Mouse (Mus musculus) kidney, postnatal 10 days (tissue): ENCODE measurements at regions not wholly inside any gene's neighbourhood (a gene's known extent, or its start where the extent isn't known, plus 50 kb on each side); places are given as distances from the start of the nearest gene placed in this dataset.
A peak's percentile ranks its signal among the peaks of the same experiment; 100 is the strongest.

Source experiments
- DNase-seq: peaks from one replicate; pipeline ENCODE4 v3.0.0; 2021; ENCODE audit warnings: mixed read lengths

DNA sequence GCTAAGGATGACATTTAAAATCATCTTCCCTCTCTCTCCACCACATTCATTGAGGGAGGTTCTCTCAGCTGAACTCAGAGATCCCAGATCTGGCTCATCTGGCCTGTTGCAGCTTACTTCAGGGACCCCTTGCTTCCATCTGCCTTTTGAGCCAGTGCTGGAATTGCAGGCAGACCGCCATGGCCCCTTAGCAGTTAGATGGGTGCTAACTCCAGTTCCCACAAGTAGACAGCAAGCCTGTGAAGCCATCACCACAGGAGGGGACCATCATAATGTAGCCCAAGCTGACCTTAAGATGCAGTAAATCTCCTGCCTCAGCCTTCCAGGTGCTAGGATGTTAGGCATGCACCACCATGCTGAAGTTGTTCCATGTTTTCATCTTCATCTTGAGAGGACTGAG lies 221.7 kb upstream of the Mphosph6 start:
- DNase-seq = no peak

DNA sequence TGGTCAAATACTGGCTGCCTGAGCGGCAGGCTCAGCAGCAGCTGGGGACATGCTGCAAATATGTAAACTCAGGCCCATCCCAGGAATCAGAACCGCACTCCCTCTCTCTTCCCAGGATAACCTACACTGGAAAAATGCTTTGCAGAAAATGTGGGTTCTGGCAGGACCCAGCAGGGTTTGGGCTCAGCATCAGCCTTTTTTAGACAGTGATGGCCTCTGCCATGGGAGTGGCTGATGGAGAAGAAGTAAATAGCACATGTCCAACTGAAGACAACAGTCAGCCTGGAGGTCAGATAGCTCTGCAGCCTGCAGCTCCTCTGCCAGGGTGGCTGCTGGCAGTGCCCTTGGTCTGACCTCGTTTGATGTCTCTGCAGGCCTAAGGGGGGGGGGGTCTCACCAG lies 220.2 kb upstream of the Mphosph6 start:
- no peak for DNase-seq

DNA sequence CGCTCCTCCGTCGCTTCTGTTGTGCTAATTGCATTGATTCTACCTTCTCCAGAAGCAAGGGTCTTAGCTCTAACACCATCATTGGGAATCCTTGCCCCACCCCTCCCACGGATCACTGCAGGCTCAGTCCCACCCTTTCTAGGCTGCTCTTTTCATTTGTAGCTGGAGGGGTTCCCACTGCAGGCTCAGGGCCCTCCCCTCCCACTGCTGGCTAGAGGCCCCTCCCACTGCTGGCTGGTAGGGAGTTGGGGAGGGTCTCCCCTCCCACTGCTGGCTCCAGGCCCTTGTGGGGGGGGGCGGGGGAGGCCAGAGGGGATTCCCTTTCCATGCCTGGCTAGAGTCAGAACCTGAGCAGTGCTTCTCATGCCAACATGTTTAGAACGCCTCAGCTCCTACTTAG lies 215.5 kb upstream of the Mphosph6 start:
- DNase-seq = no peak

DNA sequence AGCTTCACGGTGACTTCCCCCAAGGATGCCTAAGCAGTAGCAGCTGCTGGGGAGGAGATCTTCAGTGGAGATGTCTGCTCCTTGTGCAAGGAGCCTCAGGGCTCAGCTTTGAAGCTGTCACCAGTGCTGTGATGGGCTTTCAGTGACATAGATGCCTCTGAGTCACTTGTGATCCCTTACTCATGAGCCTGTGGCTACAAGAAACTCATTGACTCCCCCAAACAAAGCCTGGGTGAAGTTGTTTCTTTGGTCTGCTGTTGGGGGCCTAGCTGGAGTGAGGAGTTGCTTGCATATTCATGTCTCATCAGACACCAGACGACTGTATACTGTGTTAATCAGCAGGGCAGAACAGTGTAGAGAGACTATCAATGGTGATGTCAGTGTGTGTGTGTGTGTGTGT lies 203.4 kb upstream of the Mphosph6 start:
- DNase-seq = no peak

DNA sequence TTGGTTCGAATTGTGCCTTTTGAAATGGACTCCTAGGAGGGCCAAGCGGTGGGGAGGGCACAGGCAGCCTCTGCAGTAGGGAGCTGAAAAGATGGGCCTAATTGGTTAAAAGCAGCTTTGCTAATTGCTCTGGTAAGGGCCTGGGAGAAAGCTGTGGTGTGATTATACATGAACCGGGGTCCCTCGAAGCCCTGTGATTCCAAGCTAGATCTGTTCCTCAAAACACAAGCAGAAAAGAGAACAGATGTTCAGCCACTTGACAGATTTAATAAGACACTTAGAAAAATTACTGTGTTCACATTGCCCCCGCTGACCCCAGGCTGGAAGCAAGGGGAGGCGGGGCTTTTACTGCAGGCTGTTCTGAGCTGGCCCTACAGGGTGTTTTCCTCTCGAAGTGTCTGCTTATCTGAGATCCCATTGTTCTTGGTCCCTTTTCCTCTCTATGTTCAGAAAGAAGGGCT lies 202.7 kb upstream of the Mphosph6 start:
- DNase-seq = peak; percentile 72

DNA sequence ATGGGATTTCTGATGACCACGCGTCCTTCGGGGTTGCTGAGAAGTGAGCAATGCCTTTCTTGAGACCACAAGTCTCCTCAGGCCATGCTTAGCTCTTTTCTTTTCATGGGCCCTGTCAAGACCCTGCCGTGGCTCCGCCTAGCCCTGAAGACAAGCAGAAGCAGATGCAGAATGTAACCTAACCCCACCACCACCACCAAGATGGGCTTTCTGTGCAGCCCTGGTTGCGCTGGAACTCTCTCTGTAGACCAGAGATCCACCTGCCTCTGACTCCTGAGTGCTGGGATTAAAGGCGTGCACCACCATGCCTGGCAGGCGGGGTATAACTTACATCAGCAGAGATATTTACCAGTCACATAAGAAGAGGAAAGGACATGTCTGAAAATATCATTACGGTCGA lies 199.4 kb upstream of the Mphosph6 start:
- no peak for DNase-seq

DNA sequence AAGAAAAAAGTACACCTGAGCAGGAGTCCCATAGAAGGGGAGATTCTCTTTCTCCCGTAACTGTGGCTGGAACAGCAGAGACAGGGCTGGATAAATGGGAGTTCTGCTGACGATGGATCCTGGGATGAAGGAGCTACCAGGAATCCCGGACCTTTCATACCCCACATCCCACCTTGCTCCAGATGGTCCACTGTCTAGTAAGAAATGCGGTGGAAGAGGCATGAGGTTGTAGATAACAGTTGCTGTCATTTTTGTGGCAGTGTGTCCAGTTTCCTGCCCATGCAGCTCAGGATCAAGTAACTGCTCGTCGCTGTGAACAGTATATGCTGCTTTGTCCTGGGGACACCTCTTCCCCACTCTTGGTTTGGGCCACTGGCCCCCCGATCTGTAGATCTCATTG lies 190.1 kb upstream of the Mphosph6 start:
- no peak for DNase-seq

DNA sequence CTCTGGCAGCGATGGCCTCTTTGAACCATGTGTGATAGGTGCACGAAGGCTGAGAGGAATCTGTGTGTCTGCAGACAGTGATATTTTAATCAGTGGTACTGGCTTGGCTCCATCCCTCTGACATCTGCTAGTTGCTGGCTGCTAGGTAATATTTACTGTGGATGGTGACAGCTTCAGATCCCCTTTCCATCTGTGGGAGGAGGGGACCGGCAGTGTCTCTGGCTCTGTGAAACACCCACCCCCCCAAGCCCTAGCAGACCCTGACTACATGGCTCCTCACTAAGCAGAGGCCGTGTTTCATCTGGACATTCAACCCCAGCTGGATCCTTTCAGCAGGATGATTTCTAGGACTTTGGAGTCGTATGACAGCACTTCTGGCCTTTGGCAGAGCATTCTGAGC lies 187.0 kb upstream of the Mphosph6 start:
- no peak for DNase-seq

DNA sequence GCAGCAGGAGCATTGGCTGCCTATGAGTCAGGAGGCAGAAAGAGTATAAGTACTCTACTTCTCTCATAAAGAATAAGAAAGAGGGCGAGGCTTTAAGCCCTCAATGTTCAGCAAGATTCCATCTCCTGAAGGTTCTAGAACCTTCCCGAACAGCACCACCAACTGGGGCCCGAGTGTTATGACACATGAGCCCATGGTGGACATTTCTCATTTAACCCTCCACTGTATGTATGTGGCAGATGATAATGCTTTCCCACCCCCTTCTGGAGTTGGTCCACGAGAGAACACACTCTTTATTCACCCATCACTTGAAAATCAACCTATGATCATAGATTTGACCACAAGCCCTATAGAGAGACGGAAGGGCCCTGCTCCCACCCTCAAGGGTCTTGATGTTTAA lies 166.6 kb upstream of the Mphosph6 start:
- DNase-seq = no peak

DNA sequence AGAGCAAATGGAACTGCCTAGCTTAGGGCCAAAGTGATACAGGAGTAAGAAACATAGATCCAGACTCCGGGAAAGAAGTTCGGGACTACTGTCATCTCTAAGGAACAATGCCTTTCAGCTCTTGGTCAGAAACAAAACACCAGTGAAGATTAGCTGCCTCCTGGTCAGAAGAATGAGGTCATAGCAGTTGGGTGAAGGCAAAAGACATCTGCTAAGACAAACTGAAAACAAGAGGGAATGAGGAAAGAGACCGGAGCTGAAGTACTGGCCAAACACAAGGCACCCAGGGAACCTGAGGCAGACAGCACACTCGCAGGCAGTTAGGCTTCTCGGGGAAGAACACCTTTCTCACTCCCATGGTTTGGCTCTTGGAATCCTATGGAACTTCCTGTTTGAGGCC lies 164.8 kb upstream of the Mphosph6 start:
- DNase-seq = no peak

DNA sequence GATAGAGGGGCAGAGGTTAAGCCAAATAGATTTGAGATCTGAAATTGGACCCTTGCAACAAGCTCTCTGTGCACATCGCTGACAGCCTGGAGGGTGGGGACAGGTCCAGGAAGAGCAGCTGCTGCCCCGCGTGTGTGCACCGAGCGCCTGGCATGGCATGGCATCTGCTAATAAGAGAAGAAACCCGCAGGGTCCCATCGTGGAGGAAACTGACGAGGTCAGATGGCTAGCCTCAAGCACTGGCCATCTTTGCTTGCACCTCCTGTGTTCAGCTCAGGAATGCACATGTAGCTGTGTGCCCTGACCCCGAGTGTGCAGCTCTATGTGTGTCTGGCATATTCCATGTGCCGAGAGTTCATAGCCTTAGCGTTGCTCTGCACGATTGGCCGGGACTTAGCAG lies 161.7 kb upstream of the Mphosph6 start:
- no peak for DNase-seq

DNA sequence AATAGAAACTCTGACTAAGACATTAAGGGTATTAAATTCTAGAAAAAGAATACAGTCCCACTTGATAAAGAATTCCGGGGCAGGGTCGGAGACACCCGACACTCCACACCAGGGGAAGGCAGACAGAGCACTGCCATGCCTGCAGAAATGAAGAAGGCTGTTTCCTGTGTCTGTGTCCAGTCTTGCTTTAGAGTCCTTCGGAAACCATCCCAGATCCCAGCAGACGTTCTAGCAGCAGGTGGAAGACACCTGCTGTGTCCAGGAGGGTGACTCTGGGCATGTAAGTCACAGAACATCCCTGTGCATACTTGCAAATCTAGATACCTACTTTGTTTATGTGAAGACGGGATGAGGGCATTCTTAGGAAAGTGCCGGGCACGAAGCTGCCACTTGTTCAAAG lies 160.9 kb upstream of the Mphosph6 start:
- no peak for DNase-seq

DNA sequence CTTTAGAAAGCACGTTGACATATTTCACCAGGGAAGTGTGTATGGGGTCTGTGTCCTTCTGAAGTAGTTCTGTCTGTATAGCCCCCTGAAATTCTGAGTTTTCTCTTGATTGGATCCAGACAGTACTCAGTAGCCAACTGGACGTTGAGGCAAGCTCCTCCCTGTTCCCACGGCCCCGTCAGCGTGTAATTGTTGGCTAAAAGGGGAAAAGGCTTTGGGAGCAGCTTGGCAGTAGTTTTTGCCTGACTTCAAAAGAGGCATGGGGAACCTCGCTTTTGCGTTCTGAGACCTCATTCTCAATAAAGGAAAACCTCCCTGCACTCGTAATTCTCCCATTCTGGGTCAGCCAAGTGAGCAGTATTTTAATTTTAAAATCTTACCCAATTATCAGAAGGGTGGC lies 157.8 kb upstream of the Mphosph6 start:
- no peak for DNase-seq

DNA sequence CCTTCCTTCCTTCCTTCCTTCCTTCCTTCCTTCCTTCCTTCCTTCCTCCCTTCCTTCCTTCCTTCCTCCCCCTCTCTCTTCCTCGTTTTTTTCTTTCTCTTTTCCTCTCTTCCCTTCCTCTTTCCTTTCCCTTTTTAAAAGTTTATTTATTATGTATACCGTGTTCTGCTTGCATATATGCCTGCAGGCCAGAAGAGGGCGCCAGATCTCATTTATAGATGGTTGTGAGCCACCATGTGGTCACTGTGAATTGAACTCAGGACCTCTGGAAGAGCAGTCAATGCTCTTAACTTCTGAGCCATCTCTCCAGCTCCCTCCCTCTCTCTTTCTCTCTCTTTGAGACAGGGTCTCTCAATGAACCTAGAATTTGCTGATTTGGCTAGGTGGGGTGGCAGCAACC lies 157.2 kb upstream of the Mphosph6 start:
- no peak for DNase-seq

DNA sequence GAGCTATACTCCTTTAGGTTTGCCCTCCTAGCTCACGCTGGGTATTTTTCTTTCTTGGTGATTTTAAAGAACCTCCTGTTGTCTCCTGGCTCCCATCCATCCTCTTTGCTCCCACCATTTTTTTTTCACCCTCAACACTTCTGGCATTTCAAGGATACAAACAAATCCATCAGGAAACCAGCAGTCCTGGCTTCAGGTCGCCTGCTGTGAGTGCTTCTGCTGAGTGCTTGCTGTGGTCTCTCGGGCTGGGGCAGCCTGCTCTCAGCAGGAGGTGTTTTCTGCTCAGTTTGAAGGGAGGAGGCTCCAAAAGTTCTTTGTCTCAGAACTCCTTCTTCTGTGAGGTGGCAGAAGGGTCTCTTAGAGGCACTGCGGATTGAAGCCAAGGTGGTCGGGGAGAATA lies 149.9 kb upstream of the Mphosph6 start:
- DNase-seq = no peak

DNA sequence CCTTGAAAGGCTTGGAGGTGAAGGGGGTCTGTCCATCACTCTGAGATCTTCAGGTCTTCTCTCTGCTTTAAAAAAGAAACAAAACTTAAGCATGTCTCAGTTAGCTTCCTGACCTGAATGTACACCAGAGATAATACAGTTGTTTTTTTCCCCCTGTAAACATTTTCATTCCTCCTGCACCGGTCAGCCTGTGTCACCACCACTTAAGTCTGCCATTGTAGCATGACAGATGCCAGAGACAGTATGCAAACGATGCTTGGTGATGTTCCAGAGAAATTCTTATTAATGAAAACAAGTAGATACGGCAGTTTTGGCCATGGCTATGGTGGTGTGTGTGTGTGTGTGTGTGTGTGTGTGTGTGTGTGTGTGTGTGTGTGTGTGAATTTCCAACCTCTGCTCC lies 144.8 kb upstream of the Mphosph6 start:
- DNase-seq = no peak

DNA sequence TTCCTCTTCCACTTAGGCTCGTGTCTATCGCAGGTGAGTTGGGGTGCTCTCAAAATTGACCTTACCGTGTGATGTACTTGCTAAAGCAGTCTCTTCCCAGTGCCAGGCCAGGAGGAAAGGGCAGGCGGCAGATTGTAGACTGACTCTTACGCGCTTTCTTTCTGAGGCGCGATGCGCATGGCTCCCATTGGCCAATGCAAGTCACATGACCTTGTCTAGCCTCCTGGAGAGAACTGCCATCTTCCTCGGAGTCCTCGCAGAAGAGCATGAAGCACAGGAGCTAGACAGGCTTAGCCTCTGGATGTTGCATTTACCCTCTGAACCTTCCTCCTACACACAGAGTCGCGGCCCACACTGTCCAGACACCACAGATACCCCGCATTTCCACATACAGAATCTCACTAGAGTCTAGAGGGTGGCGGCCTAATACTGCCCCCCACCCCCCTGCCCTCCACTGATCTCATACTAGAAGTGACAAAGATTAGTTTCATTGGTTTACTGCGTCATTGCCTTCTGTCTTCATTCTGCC lies 132.9 kb upstream of the Mphosph6 start:
- no peak for DNase-seq

DNA sequence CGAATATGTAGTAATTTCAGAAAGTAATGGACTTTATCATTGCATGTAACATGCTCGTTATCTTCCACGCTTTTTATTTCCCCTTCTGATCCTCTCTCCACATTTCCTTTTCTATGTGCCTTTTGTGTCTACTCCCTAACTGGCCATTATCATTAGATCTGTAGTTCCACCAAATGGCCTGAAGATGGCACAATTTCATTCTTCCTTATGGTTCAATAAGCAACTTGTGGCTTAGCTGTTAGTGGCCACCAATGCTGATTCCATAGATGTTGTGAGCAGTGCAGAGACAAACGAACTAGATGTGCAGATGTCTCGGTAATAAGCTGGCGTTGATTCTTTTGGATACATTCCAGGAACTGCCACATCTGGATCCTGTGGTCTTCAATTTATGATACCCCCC lies 128.9 kb upstream of the Mphosph6 start:
- peak; percentile 43 for DNase-seq

DNA sequence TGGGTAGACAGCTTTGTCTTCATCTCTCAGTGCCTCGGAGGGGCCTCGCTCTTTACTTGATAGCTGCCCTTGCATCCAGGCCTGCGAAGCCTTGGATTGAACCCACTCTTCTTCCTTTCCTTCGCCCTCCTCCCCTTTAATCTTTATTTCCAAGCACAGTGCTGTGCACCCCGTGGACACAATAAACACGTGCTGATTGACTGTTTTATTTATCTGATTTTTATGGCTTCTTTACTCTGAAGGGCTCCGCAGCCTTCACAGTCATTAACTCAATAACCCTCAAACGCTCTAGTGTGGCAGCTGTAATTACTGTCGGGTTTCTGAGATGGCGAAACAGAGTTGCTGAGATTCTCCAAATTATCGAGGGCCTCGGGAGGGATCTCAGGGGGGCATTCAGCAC lies 127.9 kb upstream of the Mphosph6 start:
- DNase-seq = no peak

DNA sequence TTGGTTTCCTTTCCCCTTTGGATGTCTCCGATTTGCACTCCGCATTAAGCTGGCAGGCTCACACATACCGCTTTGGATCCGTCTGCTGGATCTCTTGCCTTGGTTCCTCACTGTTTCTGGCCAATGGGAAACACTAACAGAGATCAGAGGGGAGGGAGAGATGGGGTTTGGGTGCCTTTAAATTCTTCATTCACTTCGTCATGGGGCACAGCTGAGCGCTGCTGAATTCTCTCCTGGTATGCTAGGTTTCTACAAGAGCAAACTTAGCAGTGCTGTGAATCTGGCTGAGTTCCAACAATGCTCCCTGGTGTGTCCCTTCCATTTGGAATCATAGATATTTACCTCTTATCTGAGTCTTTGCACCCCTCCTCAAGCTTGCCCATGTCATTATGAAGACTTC lies 121.6 kb upstream of the Mphosph6 start:
- no peak for DNase-seq

DNA sequence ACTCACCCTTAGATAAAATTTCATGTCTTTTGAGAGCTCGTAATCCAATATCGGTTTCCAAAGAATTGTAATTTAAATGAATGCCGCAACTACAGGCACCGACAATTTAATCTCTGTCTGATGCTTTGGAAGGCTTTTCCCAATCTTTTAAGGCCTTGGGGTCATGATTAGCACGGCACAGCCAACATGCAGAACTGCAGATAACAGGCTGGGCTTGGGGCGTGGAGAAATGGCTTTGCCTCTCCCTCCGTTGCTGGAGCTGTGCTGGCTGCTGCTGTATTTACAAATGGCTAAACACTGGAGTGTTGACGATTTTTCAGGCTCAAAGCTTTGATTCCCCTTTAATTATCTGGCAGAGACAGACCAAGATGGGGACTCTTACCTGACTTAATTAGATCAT lies 101.3 kb upstream of the Mphosph6 start:
- no peak for DNase-seq

DNA sequence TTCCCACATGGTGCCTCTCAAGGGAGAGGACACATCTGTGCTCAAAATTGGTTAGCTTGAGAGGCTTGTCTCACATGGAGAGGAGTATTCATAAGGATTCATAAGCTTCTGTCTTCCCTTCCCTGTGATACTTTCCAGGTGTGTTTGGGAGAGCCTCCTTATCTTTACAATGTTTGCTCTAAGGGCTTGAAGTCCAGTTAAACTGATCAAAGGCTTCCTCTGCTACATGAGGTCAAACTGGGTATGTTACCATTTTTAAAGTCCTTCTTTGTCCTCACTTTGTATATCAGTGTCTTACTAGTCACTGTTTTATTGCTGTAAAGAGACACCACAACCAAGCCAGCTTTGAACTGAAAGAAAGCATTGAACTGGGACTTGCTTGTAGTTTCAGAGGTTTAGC lies 98.1 kb upstream of the Mphosph6 start:
- no peak for DNase-seq

DNA sequence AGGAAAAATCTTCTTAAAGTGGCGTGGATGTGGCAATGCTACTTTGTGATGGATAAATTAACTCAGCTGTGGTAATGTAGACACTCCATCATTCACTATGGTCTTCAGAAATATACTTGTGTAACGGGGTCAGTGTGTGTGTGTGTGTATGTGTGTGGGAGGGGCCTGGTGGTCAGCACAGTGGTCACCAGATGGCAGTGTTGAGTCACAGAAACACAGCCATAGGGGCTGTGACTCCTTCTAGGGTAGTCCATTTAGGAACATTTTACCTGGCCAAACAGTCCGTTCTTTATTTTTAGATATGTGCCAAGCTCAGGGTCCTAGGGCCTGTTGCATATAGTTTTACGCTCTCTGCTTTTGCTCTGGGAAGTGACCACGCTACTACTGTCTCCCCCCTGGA lies 96.3 kb upstream of the Mphosph6 start:
- DNase-seq = peak; percentile 37

DNA sequence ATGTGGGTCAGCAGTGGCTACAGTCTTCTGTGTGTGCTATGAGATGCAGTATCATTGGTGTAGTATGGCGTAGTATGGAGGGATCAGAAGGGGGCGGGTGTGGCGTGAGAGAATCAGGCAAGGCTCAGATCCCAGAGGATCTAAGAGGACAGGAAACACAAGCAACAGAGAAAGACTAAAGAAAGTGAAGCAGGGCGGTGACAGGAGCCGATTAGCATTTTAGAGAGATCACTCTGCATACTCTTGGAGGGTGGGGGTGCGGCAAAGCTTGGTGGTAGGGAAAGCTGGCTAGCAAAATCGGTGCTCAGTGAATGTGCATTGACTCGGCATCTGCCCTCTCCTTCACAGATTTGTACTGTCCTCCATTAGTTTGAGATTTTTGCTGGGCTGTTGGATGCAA lies 93.1 kb upstream of the Mphosph6 start:
- DNase-seq = no peak

DNA sequence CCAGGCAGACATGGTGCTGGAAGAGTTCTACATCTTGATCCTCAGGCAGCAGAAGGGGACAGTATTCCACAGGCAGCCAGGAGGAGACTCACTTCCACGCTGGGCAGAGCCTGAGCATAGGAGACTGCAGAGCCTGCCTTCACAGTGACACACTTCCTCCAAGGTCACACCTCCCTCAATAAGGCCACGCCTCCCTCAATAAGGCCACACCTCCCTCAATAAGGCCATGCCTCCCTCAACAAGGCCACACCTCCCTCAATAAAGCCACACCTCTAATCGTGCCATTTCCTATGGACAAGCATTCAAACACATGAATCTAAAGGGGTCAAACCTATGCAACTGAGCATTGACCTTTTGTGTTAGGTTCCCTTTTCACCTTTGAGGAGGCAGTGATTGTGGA lies 88.5 kb upstream of the Mphosph6 start:
- DNase-seq = no peak

DNA sequence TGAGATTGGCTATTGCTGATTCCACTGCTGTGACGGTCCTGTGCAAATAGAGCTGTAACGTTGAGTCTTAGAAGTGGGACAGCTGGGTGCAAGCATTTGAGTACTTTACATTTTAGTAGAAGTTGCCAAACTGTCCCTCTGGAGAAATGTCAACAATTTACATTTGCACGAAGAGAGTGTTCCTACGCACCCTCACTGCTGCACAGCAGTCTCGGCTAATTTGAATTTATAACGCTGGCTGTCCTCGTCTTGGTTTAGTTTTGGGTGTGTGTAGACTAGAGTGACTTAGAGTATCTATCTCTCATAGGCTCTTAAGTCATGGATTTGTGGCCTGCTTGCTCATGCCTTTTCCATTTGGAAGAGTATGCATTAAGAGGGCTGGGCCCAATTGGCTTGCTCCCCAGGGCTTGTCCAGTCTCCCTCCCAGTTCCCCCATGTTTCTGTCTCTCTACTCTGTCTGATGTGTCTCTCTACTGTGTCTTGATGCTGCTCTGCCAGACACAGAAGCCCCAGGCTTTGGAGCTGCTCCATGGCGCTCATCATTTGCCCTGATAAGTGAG lies 79.8 kb upstream of the Mphosph6 start:
- no peak for DNase-seq
